Mouse (Mus musculus) stomach, postnatal 0 days (tissue): ENCODE data around the gene Gprc5c.

ENCODE experiments used
- CTCF ChIP-seq: IDR thresholded peaks from 2 replicates; pipeline ENCODE4 v1.5.1; 2016; ENCODE audit warnings: antibody characterized with exemption, low read depth, mild to moderate bottlenecking, moderate library complexity
- EP300 ChIP-seq: optimal IDR thresholded peaks from 2 replicates; pipeline ENCODE3; 2016; ENCODE audit warnings: antibody characterized with exemption

DNA sequence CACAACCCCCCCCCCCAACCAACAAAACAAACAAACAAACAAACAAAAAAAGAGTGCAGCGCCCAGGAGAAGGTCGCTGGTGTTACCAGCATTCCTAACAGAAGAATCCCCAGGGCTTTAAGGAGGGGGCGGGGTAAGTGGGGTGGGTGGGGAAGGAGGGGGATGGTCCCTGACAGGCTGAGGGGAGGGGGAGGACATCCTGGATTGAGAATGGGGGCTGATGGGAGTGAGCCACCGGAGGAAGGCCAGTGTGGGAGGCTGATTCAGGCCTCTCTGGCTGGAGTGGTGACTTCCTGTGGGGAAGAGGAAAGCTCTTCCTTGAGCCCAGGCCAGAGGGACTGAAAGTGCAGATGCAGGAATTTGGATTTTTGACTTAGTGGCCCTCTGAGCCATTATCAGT lies 4.6 kb upstream of the Gprc5c start:
- TF ChIP-seq CTCF (no peak), EP300 (no peak)
